Mouse (Mus musculus): ENCODE data around the gene Gpn2.

The Gpn2 gene

DNA sequence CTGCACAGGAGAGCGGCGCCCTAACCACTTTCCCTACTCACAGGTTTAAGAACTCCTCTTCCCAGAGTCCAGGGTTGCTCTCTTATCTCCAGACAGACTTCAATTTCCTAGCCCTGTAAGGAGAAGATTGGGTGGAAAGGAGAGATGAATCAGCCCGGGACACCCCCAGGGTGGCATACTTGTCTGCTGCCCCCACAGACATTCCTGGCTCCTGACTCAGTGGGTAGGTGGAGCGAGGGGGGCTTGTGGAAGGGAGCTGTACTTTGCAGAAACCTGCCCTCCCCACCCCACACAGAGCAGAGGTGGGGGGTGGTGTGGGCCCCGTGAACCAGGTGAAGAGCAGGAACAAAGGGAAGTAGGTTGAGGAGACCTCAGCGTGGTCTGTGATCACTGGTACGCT, 11.4 kb downstream of the Gpn2 start:
- in situ Hi-C loops (cut with MboI, MseI): loop anchor here (10.0 kb wide), 2 partner anchors 49 to 239 kb away; no protein-coding TSS in a partner anchor

DNA sequence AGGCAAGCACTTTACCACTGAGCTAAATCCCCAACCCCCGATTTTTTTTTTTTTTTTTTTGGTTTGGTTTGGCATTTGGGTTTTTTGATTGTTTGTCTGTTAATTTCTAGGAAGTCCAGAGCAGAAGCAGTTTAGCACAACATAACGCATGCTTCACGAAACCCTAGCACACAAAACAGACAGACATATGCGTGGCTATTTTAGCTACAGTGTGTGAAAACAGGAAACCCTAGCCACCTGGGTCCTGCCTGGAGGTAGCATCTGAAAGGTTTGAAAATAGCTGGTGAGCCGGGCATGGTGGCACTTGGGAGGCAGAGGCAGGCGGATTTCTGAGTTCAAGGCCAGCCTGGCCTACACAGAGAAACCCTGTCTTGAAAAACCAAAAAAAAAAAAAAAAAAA, 11.9 kb downstream of the Gpn2 start:
- in situ Hi-C loops (cut with MboI, MseI): loop anchor here (10.0 kb wide), 2 partner anchors 49 to 239 kb away; no protein-coding TSS in a partner anchor

DNA sequence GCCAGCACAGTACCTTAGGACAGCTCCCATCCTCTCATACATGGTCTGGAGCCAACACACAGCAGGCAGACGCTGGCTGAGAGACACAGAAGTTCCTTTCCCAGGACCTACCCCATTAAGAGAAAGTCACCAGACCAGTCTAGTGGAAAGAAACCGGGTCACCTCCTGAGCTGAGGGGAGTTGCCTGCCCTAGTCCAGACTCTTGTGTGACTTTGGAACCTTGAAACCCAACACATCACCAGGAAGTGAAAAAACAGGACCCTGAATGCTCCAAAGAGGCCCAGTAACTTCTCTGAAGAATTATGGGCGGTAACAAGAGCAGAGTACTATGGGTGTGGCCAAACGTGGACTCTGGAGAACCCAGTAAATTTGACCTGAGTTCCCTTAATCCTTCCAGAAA, 14.5 kb downstream of the Gpn2 start:
- in situ Hi-C loops (cut with MboI, MseI): loop anchor here (10.0 kb wide), 2 partner anchors 46 to 236 kb away; no protein-coding TSS in a partner anchor

DNA sequence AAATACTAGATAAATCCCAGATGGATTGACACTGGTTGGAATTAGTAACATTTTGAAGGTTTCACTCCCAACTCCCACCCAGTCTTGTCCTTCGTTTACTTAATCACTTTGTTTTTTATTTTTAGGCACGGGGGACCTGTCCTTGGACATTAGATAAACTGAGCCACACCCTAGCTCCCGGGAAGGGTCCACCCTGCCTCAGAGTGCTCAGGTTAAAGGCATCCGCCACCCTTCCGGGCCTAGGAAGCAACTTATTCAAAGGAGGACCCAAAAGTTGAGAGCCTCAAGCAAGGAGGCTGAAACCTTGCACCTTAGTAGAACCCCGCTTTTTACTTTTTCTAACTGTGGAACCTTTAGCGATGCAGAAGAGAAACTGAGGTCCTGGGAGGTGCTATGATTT, 15.0 kb downstream of the Gpn2 start:
- in situ Hi-C loops (cut with MboI, MseI): loop anchor here (10.0 kb wide), 2 partner anchors 46 to 236 kb away; no protein-coding TSS in a partner anchor

DNA sequence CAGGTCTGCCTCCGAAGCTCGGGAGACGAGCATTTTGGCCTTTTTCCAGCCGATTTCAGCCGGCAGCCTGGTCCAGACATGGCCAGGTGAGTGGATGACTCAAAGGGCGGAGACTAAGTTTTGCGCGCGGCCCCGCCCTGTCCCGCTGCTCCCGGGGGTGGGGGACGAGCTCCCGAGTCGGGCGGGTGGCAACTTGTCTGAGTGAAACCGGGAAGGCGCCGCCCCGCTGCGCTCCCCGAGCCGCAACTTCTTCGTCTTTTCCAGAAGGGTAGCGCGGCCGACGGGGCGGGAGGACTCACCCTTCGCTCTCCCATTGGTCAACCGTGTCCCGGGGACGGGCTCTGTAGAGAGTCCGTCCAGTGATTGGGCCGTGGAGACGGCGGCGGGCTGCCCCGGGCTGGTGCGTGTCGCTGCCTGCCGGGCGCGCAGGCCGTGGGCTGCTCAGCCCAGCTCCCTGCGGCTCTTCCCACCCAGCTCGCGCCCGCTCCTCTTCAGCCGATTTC, 15.5 kb downstream of the Gpn2 start:
- in situ Hi-C loops (cut with MboI, MseI): loop anchor here (10.0 kb wide), 2 partner anchors 45 to 235 kb away; no protein-coding TSS in a partner anchor

DNA sequence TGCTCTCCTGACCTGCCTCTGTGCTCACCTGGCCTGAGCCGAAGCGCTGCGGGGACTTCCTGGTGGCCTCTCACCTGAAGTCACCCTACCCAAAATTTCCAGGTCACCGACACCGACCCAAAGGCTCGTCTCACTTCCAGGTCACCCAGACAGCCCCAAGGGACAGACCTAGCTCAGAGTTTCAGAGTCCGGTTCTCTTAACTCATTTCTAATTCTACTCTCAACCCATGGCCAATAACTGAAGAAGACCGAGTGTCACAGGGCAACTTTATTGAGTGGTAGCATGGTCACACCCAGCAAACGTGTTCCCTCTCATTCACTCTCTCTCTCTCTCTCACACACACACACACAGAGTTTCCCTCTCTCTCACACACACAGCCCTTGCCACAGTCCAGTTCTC, 16.1 kb downstream of the Gpn2 start:
- in situ Hi-C loops (cut with MboI, MseI): no loop called here

DNA sequence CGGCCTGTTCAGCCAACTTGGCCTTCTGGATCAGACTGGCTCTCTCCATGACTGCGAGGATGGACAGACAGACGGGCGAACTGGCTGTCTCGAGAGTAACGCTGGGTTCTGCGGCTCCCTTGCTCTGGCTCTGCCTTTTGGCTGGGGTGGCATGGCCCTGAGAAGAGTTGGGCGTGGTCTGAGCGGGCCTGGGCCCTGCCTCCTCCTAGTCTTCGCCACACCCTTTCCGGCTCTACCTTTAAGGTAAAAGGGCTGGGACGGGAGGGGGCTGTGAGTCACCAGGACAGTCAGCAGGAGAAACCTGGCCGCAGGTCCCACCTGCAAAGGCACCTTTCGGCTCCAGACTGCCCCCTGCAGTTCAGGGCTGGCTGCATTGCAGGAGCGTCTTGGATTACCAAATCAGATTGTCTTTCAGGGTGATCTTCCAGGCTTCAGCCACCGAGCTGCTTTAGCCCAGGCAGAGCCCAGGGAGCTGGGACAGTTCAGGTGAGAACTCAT, 17.6 kb downstream of the Gpn2 start, which contains the start of gene Sfn:
TSS of gene Sfn (minus strand) at position 448 of the 498 bp plus-strand sequence.
- in situ Hi-C loops (cut with MboI, MseI): no loop called here

DNA sequence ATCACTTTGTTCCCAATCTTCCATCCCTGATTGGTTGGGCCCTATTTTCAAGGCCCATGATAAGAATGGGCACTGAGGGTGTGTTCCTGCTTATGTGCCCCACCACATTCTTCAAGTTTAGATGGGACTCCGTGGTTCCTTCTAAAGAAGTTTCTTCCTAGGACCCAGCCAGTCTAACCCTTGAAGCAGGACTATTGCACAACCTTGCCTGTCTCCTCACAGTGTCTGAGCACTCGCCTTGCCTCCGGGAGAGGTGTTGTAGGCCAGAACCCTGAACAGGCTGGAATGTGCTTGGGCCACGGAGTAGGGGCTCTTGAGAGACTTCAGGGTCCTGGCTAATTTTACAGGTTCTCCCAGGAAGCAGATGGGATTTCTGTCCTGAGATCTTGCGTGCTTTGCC, 18.9 kb downstream of the Gpn2 start:
- in situ Hi-C loops (cut with MboI, MseI): no loop called here

DNA sequence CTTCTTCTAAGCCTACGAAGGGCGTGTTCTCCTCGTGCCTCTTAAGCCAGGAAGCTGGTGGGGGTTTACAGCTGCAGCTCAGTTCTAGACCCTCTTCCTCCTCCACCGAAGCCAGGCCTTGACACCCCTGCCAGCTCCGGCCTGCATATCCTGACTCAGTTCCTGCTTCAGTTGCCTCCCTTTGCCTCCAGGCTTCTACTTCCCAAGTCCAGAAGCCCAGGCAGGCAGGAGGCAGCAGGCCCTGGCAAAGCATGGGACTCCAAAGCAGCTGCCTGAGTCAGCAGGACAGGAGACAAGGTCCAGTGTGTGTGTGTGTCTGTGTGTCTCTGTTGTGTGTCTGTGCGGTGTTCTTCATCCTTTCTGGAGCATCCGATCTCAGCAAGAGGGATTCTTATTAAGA, 20.0 kb downstream of the Gpn2 start:
- in situ Hi-C loops (cut with MboI, MseI): no loop called here

DNA sequence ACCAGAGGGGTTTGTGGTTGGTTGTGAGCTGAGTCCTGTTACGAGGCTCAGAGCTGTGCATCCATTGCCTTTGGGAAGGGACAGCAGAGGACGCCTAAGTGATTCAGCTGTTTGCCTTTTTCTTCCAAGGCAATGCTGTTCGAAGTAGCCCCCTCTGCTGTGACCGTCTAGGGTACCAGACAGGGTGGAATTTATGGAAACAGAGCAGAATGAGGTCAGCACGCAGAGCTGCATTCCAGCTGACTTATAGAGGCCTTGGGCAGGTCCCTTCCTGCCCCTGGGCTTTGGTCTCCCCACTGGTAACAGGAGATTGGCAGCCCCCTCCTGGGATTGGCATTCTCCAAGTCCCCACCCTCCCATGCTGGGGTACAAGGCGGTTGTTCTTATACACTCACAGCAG, 20.7 kb downstream of the Gpn2 start:
- in situ Hi-C loops (cut with MboI, MseI): no loop called here

DNA sequence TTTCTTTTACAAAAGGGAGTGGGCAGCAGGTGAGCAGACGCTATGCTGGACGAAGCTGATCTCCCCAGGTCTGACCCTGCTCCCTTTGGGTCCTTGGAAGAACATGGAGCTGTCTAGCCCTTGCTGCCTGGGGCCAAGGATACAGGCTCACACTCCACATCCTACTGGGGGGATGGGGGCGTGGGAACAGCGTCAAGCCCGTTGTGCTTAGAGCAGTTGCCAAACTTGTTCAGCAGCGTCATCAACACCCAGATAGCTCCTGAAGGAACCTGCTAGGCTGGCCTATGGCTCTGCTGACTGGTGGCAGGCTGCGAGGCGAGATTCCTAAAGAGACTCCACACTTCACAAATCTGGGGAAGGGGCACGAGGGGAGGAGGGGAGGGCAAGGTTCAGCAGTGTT, 21.2 kb downstream of the Gpn2 start:
- in situ Hi-C loops (cut with MboI, MseI): no loop called here

DNA sequence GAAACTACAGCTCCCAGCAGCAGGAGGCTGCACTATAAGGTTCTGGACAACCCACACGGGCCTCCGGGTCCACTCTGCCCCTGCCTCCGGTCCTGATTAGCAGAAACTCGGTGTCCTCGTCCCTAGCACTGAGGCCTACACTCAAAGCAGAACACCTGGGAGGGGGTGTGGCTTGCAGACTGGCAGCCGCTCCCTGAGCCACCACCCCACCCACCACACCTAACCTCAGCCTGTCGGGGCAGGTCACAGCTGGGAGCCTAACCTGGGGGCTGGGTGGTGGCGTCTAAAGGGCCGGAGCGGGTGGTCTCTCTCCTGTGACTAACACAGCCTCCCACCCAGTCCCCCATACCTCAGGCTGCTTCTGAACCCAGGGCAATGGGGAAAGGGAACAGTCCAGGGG, 23.1 kb downstream of the Gpn2 start:
- in situ Hi-C loops (cut with MboI, MseI): no loop called here

DNA sequence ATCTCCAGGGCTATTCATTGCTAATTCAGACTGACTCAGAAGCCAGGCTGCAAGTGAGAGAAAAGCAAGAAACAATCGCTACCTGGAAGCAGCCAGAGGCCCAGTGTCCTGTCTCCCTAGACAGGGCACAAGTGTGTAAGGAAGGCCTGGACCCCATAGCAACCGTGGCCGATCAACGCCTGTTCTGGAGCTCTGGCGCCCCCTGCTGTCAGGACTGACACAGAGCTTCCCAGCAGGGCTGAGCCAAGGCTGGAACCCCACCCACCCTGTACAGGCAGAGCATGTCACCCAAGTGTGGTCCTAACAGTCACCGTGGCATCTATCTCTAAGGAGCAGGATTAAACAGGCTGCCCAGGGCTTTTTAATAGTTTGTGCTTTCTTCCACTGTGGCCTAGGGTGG, 25.6 kb downstream of the Gpn2 start:
- in situ Hi-C loops (cut with MboI, MseI): no loop called here

DNA sequence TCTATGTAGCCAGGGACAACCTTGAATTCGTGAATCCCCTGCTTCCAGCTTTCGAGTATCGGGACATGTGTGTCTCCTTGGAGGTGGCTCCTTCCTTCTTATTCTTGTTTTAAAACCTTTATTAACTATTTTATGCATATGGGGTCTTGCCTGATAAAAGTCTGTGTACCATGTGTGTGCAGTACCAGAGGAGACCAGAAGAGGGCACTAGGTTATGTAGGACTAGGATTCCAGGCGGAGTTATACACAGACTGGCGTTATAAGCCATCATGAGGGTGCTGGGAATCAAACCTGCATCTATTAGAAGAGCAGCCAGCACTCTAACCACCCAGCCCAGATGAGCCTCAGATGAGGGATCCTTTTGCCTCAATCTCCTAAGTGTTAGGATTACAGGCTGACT, 27.7 kb downstream of the Gpn2 start:
- in situ Hi-C loops (cut with MboI, MseI): no loop called here

DNA sequence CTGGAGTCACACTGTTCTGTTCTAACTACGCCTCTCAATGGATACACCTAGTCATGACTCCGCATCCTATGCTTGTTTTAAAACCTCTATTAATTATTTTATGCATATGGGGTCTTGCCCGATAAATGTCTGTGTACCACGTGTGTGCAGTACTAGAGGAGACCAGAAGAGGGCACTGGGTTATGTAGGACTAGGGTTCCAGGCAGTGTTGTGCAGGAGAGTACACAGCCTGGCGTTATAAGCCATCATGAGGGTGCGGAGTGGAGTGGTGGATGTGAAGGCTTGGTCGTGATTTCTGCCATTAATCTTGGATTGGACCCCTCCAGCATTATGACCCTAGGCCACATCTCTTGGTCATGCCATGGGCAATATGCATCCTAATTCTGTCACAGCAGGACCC, 28.3 kb downstream of the Gpn2 start:
- in situ Hi-C loops (cut with MboI, MseI): no loop called here

DNA sequence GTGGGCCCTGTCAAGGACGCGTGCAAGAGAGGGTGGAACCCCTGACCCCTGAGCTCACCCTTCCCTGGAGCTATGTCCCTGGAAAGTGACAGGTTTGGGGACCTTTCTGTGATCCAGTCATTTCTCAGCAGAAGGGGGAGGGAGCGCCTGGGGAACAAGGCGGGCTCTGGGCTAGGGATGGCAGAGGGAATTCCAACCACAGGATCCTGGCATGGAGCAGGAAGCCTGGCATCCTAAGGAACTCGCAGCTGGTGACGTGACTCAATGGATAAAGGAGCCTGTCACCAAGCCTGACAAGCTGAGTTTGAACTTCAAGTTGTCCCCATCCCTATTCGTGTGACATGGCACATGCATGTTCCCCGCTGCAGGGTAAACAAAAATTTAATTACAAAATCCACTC, 28.9 kb downstream of the Gpn2 start:
- in situ Hi-C loops (cut with MboI, MseI): no loop called here

DNA sequence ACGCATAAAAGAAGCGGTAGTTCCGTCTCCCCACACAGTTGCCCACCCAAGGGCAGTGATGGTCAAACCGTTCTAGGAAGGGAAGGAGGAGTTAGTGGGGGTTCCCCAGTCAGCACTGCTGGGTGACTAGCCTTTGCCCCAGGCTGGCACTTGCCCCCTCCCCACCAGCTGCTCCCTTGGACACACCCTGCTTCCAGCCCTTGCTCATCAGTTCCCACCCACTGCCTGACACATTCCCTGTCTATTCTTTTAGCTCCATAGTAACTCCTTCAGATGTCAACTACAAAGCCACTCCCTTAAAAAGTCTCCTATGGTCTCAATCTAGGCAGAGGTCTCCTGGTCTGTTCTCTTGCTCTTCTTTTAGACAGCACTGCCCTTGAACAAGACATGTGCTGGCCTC, 29.7 kb downstream of the Gpn2 start:
- in situ Hi-C loops (cut with MboI, MseI): no loop called here

DNA sequence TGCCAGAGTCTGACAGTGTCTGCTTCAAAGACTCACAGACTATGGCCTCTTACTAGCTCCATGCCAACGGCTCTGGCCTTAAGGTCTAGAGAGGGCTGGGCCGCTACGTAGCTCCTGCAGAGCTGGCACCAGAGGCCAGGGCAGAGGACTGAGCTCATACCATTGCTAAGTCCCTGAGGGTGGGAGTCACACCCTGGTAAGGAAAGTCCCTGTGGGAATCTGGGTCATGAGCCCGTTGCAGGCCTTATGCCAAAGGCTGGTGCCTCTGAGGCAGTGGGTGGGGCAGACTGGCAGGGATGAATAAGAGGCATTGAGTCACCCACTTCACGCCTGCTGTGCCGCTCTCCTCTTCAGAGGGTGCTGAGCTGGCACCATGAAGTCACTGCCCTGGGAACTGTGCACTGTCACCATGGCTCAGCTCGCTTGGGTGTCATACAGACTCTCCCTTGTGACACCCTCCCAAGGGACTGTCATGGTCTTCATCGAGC, 30.2 kb downstream of the Gpn2 start:
- in situ Hi-C loops (cut with MboI, MseI): no loop called here

DNA sequence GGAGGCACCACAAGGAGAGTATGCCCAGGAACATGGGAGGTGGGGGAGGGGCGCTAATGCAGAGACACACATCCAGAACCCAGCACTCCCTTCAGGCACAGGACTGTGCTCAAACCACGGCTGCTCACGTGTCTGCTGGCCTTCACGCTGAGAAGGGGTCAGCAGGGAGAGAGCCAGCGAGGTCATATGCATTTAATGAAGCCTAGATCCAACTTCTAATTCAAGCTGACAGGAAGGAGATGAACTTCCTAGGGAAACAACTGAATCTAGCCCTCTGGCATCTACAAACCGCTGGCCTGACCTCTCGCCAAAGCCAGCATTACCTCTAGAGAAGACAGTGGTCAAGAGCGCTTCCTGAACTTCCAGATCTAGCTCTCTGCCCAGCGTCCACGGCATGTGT, 31.3 kb downstream of the Gpn2 start:
- in situ Hi-C loops (cut with MboI, MseI): no loop called here

DNA sequence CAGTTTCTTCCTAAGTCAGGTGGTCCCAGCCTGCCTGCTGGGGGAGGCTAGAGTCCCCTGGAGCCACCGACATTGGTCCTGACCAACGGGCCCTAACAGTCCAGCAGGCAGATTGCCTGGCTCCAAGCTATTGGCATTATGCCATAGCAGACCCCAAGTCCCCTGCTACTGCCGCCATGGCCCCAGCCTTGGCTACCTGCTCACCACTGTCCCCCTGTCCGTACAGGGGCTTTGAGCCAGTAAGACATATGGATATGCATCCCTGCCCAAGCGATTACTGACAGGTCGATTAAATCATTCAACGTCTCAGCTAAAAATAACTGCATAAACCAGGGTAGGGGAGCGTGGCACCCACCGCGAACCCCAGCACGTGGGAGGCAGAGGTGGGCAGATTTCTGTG, 33.8 kb downstream of the Gpn2 start:
- in situ Hi-C loops (cut with MboI, MseI): no loop called here

DNA sequence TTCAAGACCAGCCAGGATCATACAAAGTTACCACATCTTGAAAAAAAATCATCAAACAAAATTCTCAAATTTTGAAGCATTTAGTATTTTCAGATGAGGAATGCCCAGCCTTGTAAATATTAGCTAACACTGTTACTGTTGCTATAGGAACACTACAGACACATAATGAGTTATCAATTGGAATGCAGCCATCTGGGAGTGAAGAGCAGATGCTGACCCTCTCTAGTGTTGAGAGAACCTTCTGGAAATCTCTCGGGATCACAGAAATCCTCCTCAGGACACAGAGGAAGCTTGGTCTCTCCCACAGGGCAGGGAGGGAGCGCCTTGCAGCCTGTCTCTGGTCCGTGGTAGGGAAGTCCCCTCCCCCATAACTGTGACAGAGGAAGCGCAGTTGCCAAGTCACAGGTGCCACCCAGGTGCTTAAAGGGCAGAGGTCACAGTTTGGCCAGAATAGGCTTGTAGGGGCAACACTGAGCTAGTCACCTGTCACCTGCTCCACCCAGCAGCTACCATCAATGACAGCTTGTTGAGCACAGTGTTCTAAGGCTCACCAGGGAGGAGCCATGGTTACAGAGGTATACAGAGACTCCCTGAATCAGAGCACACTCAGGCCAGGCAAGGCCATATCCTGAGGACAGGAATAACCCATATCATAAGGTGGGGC, 35.4 kb downstream of the Gpn2 start:
- in situ Hi-C loops (cut with MboI, MseI): no loop called here

DNA sequence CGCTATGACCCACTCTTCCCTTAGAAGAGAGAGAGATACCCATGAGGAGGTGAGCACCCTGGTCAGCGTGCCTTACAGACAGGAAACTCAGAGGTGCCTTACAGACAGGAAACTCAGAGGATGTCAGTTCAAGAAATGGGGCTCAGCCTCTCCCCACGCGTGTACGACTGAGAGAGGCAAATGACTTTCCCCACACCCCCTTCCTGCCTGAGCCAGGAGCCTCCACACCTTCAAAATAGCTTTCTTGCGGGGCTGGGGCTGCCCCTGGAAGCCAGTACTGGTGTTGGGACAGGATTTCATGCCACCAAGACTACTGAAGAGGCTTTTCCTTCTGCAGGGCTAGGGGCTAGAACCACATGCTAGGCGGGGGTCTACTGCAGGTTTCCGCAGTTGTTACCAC, 36.5 kb downstream of the Gpn2 start:
- in situ Hi-C loops (cut with MboI, MseI): no loop called here

DNA sequence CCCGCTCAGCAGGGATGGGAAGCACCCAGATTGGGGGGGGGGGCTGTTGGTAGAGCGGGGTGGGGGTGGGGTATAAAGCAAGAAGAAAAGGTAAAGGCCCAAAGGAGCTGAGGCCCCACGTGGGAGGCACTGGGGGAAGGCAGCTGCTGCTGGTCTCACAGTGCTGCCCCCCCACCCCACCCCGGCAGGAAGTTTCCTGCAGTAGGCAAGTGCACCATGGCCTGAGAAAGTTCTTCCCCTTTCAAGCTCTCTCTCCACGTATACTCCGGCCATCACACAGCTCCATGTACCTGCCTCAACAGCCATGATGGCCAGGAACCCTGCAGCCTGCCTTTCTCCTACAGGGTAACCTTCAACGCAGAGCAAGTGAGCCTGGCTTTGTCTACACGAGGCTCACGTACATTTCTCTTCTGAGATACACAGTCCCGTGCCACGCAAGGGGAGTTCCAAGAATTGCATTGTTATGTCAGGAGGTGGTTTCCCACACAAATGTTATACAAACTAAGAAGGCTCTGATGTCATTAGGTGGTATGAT, 38.1 kb downstream of the Gpn2 start:
- in situ Hi-C loops (cut with MboI, MseI): no loop called here
